Mouse (Mus musculus) left cerebral cortex, adult 2 months (tissue): ENCODE data around the gene Orc5. TPM values are rescaled to one million over a fixed set of nuclear protein-coding genes. Genes with fewer than 3 reads are reported as not detected.
"Not testable (repeated sequence)": the region's sequence is repeated elsewhere in the genome, so short reads cannot be mapped to it uniquely, and the experiment has no call there.

Source experiments
- DNase-seq, 2 experiments: peaks; one replicate each; pipeline ENCODE4 v3.0.0; 2021 to 2022; ENCODE audit warnings: low spot score in 2 of 2, mixed read lengths in 1 of 2; ENCODE audit errors: extremely low spot score in 1 of 2
- H3K27ac ChIP-seq: fragments of 200-600 bp; 2 replicates; pipeline ENCODE4 v1.8.1; 2022
- H3K4me3 ChIP-seq: fragments of 200-600 bp; 2 replicates; pipeline ENCODE4 v1.8.1; 2022
- CTCF ChIP-seq: fragments of 200-600 bp; IDR thresholded peaks from 2 replicates; pipeline ENCODE4 v1.8.1; 2022; ENCODE audit warnings: antibody characterized with exemption, mild to moderate bottlenecking, moderate library complexity
- intact Hi-C: fragments of 180-260 bp; cut with DNase I; formaldehyde crosslinking; loops from one replicate; pipeline ENCODE4 v1.15.1; 2025
- total RNA-seq, 2 experiments: library from RNA; stranded (reverse); gene quantifications; 2 replicates each; pipeline ENCODE4 v1.2.3; 2021

Gene Orc5
- total RNA-seq, 2 experiments from 2014 or later: 16.5 to 20.8 TPM

DNA sequence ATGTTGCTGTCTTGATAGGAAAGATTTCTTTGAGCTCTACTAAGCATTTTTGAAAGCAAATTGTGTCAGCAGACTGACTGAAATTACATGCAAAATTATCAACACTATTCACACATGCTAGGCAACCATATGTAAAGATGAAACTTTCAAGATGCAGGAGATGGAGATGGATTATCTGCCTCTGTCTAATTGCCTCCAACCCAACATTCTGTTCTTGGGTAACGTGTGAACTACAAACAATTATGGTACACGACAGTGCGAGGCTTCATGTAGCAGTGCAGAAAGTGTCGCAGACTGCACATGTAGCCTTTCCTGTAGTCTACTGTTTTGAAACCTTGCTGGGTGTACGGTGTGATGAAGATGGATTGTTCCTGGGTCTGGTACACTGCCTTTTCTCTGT, 67.7 kb downstream of the Orc5 start:
- Histone ChIP-seq H3K27ac (no peak overlapping the region), H3K4me3 (no peak overlapping the region)
- TF ChIP-seq CTCF: no peak
- intact Hi-C loops: no loop called here
- DNase-seq: no peak

DNA sequence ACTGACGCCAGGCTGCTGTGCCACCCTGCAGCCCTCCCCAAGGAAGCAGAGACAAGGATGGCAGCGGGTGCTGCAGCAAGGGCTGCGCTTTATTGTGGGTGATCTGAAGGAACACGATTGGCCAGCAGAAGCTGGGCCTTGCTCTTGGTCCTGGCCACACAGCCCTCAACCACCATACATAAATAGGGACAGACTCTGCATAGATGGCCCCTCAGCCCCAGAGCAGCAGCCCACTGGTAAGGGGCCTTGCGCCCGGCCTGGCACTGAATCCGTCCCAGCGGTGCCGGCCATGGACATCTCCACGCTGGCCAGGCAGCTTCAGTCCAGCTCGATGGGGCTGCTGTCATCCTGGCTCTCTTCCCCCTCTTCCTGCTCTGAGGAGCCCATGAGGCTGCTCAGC, 77.8 kb downstream of the Orc5 start:
- DNase-seq, H3K4me3 ChIP-seq, H3K27ac ChIP-seq, intact Hi-C loops: not testable (repeated sequence)

DNA sequence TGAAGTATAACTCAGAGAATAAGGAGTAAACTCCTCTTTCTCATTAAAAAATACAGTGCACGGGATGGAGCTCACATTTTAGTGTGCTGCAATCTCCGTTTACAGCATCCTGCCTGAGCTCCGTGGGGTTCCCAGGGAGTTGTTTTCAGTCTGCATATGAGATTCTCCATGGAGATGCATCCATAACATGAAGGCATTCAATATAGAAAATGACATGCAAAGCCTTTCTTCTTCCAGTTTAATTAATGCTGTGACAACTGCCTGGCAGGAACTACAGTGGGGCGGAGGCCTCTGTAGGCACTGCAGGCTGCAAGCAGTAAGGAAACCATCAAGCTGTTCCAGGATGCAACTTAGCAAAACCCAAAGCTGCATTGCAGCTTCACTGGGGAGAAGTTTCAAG, 79.0 kb downstream of the Orc5 start:
- Histone ChIP-seq H3K4me3 (no peak overlapping the region), H3K27ac (no peak overlapping the region)
- no peak for TF ChIP-seq CTCF
- no peak for DNase-seq
- intact Hi-C loops: no loop called here

GRCm38 (mm10) chr5:22452871-22453661, 97.2 kb downstream of the Orc5 start:
- no peak for TF ChIP-seq CTCF
- intact Hi-C loops: no loop called here
- DNase-seq: no peak
- H3K27ac ChIP-seq: no peak overlapping the region
- no peak overlapping the region for H3K4me3 ChIP-seq

- Histone ChIP-seq H3K27ac (no peak overlapping the region), H3K4me3 (no peak overlapping the region)
- TF ChIP-seq CTCF: no peak
- intact Hi-C loops: no loop called here
- DNase-seq: no peak
Measured at GRCm38 (mm10) chr5:22452452-22452851, 97.8 kb downstream of the Orc5 start.

GRCm38 (mm10) chr5:22451764-22452163, 98.5 kb downstream of the Orc5 start:
- intact Hi-C loops: no loop called here
- no peak for DNase-seq
- TF ChIP-seq CTCF: no peak
- Histone ChIP-seq H3K4me3 (no peak overlapping the region), H3K27ac (no peak overlapping the region)

GRCm38 (mm10) chr5:22449492-22449891, 100.7 kb downstream of the Orc5 start:
- no peak overlapping the region for H3K4me3 ChIP-seq
- intact Hi-C loops: no loop called here
- TF ChIP-seq CTCF: no peak
- DNase-seq: no peak
- H3K27ac ChIP-seq: no peak overlapping the region

Other genes starting within 250 kb of the Orc5 start
- gene Reln, start 205.7 kb downstream of the Orc5 start, total RNA-seq: 10 to 100 TPM; 89.5 to 92.6 TPM
- gene Lhfpl3, start 195.6 kb upstream of the Orc5 start, total RNA-seq: 10 to 100 TPM; 14.9 to 18.3 TPM